Mouse (Mus musculus) lung, postnatal 0 days (tissue): Measurements from ENCODE around the gene Ddx50.

ENCODE experiments used
- CTCF ChIP-seq: IDR thresholded peaks from 2 replicates; pipeline ENCODE4 v1.5.1; 2016; ENCODE audit warnings: antibody characterized with exemption, mild to moderate bottlenecking
- EP300 ChIP-seq: IDR thresholded peaks from 2 replicates; pipeline ENCODE4 v1.6.1; 2016; ENCODE audit warnings: antibody characterized with exemption, mild to moderate bottlenecking, control low read depth

DNA sequence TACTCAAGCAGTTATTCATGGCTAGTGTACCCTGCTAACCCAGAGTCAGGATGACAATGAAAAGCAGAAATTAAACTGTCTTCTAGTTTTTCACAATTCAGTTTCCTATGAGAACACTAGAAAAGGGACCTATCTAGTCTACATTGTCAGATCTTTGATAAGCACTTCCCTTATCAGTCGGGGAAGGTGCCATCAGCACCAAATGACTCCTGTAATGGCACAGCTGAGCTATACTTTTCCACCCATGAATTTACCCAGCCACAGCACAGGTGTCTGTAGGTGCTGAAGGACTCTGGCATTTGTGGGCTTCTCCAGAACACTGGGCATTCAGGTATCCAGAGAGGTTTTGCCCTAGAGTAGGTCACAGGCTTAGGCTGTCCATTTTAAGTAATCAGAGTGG, 67.8 kb downstream of the Ddx50 start:
- no peak for TF ChIP-seq CTCF
- no peak for TF ChIP-seq EP300
